Mouse (Mus musculus) natural killer cell, adult 2 months (primary cell): ENCODE data around the gene Nelfb.
A peak's percentile ranks its signal among the peaks of the same experiment; 100 is the strongest.

Experiments used
- DNase-seq, 2 experiments: peaks; one replicate each; pipeline ENCODE4 v3.0.0; 2022; ENCODE audit warnings: low spot score in 2 of 2

The Nelfb gene

GRCm38 (mm10) chr2:25196172-25196954 is 14.9 kb downstream of the Nelfb start, which contains the start of gene Tor4a:
TSS of gene Tor4a (minus strand) at chr2:25196886.
- peak; percentile 67 to 88 for DNase-seq

GRCm38 (mm10) chr2:25195211-25196156 is 15.8 kb downstream of the Nelfb start:
- DNase-seq: peak; percentile 76 to 87

- DNase-seq: peak; percentile 74 to 82
Observed at GRCm38 (mm10) chr2:25194486-25195171, 16.7 kb downstream of the Nelfb start.

GRCm38 (mm10) chr2:25194006-25194405 is 17.3 kb downstream of the Nelfb start:
- no peak for DNase-seq

- peak; percentile 78 to 84 for DNase-seq
Observed at GRCm38 (mm10) chr2:25193330-25193770, 17.9 kb downstream of the Nelfb start.

GRCm38 (mm10) chr2:25187841-25188240 is 23.4 kb downstream of the Nelfb start:
- DNase-seq: no peak

GRCm38 (mm10) chr2:25186575-25186930 is 24.7 kb downstream of the Nelfb start:
- no peak for DNase-seq

GRCm38 (mm10) chr2:25185625-25186574 is 25.4 kb downstream of the Nelfb start:
- DNase-seq: peak; percentile 52 to 55

- no peak for DNase-seq
Observed at GRCm38 (mm10) chr2:25184496-25184895, 26.8 kb downstream of the Nelfb start.

- peak; percentile 62 to 69 for DNase-seq
Observed at GRCm38 (mm10) chr2:25183336-25183735, 28.0 kb downstream of the Nelfb start.

GRCm38 (mm10) chr2:25182664-25183063 is 28.6 kb downstream of the Nelfb start:
- DNase-seq: no peak

- DNase-seq: no peak
Observed at GRCm38 (mm10) chr2:25181891-25182397, 29.3 kb downstream of the Nelfb start.

- DNase-seq: peak; percentile 65 to 68
Observed at GRCm38 (mm10) chr2:25180973-25181890, 30.1 kb downstream of the Nelfb start.

- peak; percentile 94 to 95 for DNase-seq
Observed at GRCm38 (mm10) chr2:25180478-25180903, 30.8 kb downstream of the Nelfb start, which contains the start of gene Nrarp. TSS of gene Nrarp (plus strand) at chr2:25180758.

GRCm38 (mm10) chr2:25179566-25180217 is 31.6 kb downstream of the Nelfb start:
- no peak for DNase-seq

- DNase-seq: no peak
Observed at GRCm38 (mm10) chr2:25178285-25178972, 32.9 kb downstream of the Nelfb start.

- no peak for DNase-seq
Observed at GRCm38 (mm10) chr2:25177685-25178084, 33.6 kb downstream of the Nelfb start.

GRCm38 (mm10) chr2:25177076-25177475 is 34.2 kb downstream of the Nelfb start:
- DNase-seq: no peak
